8 mouse cellular contexts compared by ENCODE assay signal in the genomic region with DNA sequence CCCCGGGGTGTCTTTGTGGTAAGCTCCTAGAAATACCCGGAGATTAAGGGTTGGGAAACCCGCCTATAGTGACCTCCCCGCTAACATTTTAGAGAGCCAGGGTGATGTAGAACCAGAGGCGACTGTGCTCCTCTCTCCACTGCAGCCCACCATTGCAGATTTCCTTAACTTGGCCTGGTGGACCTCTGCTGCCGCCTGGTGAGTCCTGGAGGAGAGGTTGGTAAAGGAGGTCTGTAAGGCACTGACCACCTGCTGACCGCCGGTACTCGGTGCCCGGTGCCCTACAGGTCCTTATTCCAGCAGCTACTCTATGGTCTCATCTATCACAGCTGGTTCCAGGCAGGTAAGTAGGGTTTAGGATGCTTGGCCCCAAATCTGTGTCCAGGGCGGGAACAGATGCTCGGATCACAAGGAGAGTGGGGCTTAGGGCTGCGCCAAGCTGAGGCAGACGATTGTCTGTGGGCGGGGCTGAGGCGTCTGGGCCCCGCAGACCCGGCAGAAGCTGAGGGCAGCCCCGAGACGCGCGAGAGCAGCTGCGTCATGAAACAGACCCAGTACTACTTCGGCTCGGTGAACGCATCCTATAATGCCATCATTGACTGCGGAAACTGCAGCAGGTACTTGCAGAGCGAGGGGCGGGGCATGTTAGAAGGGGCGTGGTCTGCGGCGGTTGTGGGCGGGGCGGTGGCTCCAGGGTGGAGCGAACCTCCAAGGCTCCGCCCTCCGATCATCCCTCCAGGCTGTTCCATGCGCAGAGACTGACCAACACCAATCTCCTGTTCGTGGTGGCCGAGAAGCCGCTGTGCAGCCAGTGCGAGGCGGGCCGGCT. TPM values are rescaled to one million over a fixed set of nuclear protein-coding genes. Genes with fewer than 3 reads are reported as not detected.
DNase-seq lines count a peak whose midpoint lies in the region; ATAC-seq and TF ChIP-seq lines count a peak whose summit lies in the region.

No protein-coding gene starts in this region.

- H3K9me3 ChIP-seq in forebrain, embryonic 14.5 days (replicated peaks; ENCODE audit: control insufficient read depth, low read length) = no peaks in the 10 kb centered on the region

- no peaks in the 10 kb centered on the region for H3K36me3 ChIP-seq in forebrain, embryonic 14.5 days (ENCODE audit: control insufficient read depth, insufficient read depth, low read length)
- H3K36me3 ChIP-seq in thymus, adult 2 months (ENCODE audit: control insufficient read depth, insufficient read depth, low read length) = no peaks in the 10 kb centered on the region

- peak overlapping the region; percentile 21; the same call in 1 of the 2 replicates for H3K9ac ChIP-seq in forebrain, embryonic 14.5 days (ENCODE audit: low read length)

- peaks cover 2% of the 10 kb centered on the region; the same call in 1 of the 2 replicates for H3K4me1 ChIP-seq in bone marrow, adult 2 months (ENCODE audit: control insufficient read depth, insufficient read depth, low read length)
- H3K4me1 ChIP-seq in forebrain, embryonic 14.5 days (ENCODE audit: control insufficient read depth, insufficient read depth, low read length) = peaks cover 12% of the 10 kb centered on the region; the same call in 1 of the 2 replicates
- H3K4me1 ChIP-seq in thymus, adult 2 months (replicated peaks; ENCODE audit: control insufficient read depth, insufficient read depth, low read length) = peaks cover 16% of the 10 kb centered on the region

- H3K4me3 ChIP-seq in bone marrow, adult 2 months (replicated peaks; ENCODE audit: control insufficient read depth, low read depth, low read length) = no peak overlapping the region
- H3K4me3 ChIP-seq in forebrain, embryonic 14.5 days (ENCODE audit: low read depth, low read length) = peak overlapping the region; percentile 22
- H3K4me3 ChIP-seq in thymus, adult 2 months (ENCODE audit: control insufficient read depth, insufficient read depth, low read length) = peak overlapping the region; percentile 15

- peaks cover 19% of the 10 kb centered on the region for H3K27me3 ChIP-seq in forebrain, embryonic 14.5 days (replicated peaks; ENCODE audit: control insufficient read depth, insufficient read depth, low read length)
- no peaks in the 10 kb centered on the region for H3K27me3 ChIP-seq in thymus, adult 2 months (ENCODE audit: control insufficient read depth, insufficient read depth, low read length)

- H3K27ac ChIP-seq in bone marrow, adult 2 months (ENCODE audit: control insufficient read depth, insufficient read depth, low read depth, low read length, poor library complexity) = peak overlapping the region; percentile 6; the same call in 1 of the 2 replicates
- H3K27ac ChIP-seq in forebrain, embryonic 14.5 days (ENCODE audit: low read depth, low read length) = no peak overlapping the region
- no peak overlapping the region for H3K27ac ChIP-seq in thymus, adult 2 months (ENCODE audit: control insufficient read depth, insufficient read depth, low read length)

- TF ChIP-seq POLR2A in bone marrow, adult 2 months (IDR thresholded peaks at IDR 0.05; ENCODE audit: borderline replicate concordance, control insufficient read depth, low read depth, low read length) = no peak
- no peak for TF ChIP-seq POLR2A in thymus, adult 2 months (IDR thresholded peaks at IDR 0.05; ENCODE audit: control insufficient read depth, extremely low read depth, insufficient read depth, low read length, poor library complexity)

- TF ChIP-seq CTCF in bone marrow, adult 2 months (IDR thresholded peaks at IDR 0.05; ENCODE audit: control insufficient read depth, insufficient read depth, low read length) = no peak
- no peak for TF ChIP-seq CTCF in thymus, adult 2 months (IDR thresholded peaks at IDR 0.05; ENCODE audit: borderline replicate concordance, control insufficient read depth, extremely low read depth, insufficient read depth, low read length, poor library complexity)

- peak; percentile 74 for ATAC-seq in CD4-positive, CD25-positive, alpha-beta regulatory T cell, adult 4 months
- peak; percentile 55 for ATAC-seq in forebrain, embryonic 14.5 days
- ATAC-seq in hematopoietic stem cell, adult 5-6 weeks (replicated peaks in 1 of 2; ENCODE audit: insufficient read depth in 1 of 2, low FRiP score in 2 of 2, low TSS enrichment in 1 of 2, low read depth in 1 of 2, poor library complexity in 2 of 2, severe bottlenecking in 2 of 2) = peak; percentile 28 to 61; a peak in 3 of 4 replicates

- DNase-seq in forebrain, embryonic 14.5 days (ENCODE audit: low spot score) = no peak
- peak; percentile 57 for DNase-seq in layer of hippocampus, adult 9-11 months
- DNase-seq in lung, postnatal 10 days = peak; percentile 80
- DNase-seq in ovary, postnatal 10 days (ENCODE audit: low spot score) = peak; percentile 56
- peak; percentile 80 for DNase-seq in thymus, adult 2 months

- WGBS in bone marrow, adult 2 months = 10% methylated on average over 44 of the region's 44 CpGs
- WGBS in forebrain, embryonic 14.5 days = 4% methylated on average over 43 of the region's 44 CpGs
- WGBS in thymus, adult 2 months = 15% methylated on average over 44 of the region's 44 CpGs

- H3K4me2 ChIP-seq in forebrain, embryonic 14.5 days (ENCODE audit: low read length) = peak overlapping the region; percentile 43

RNA-seq across cellular contexts. Expression of gene Tmem115, which starts 7.3 kb away (rescaled TPM):
- 10 to 100 TPM; 19.7 to 28.0 TPM for polyA plus RNA-seq in CD4-positive, CD25-positive, alpha-beta regulatory T cell, adult 4 months (2017; shearing (Covaris generic))
- polyA plus RNA-seq in bone marrow, adult 2 months (2011; ENCODE audit: insufficient read depth, insufficient read length, low replicate concordance, missing spikeins) = 2.2 and 6.6 TPM in 2 replicates
- 44.4 and 53.4 TPM in 2 replicates for polyA plus RNA-seq in forebrain, embryonic 14.5 days (2014; fragmentation: Nextera tagmentation; extraction: Ambion mirVana)
- 12.6 and 16.2 TPM in 2 replicates for total RNA-seq in hematopoietic stem cell, adult 5-6 weeks (2017)
- polyA plus RNA-seq in thymus, adult 2 months (2012; rRNA removed) = 49.6 and 55.7 TPM in 2 replicates

RNA-seq across cellular contexts. Expression of gene Cyb561d2, which starts 15.6 kb away (rescaled TPM):
- polyA plus RNA-seq in CD4-positive, CD25-positive, alpha-beta regulatory T cell, adult 4 months (2017; shearing (Covaris generic)) = 10 to 100 TPM; 67.6 to 79.7 TPM
- 6.0 and 10.3 TPM in 2 replicates for polyA plus RNA-seq in bone marrow, adult 2 months (2011; ENCODE audit: insufficient read depth, insufficient read length, low replicate concordance, missing spikeins)
- 33.1 and 38.0 TPM in 2 replicates for polyA plus RNA-seq in forebrain, embryonic 14.5 days (2014; fragmentation: Nextera tagmentation; extraction: Ambion mirVana)
- total RNA-seq in hematopoietic stem cell, adult 5-6 weeks (2017) = 15.3 and 19.7 TPM in 2 replicates
- polyA plus RNA-seq in thymus, adult 2 months (2012; rRNA removed) = 78.7 and 84.3 TPM in 2 replicates

RNA-seq across cellular contexts. Expression of gene Nprl2, which starts 15.6 kb away (rescaled TPM):
- 10 to 100 TPM; 54.1 to 59.0 TPM for polyA plus RNA-seq in CD4-positive, CD25-positive, alpha-beta regulatory T cell, adult 4 months (2017; shearing (Covaris generic))
- 9.3 and 24.6 TPM in 2 replicates for polyA plus RNA-seq in bone marrow, adult 2 months (2011; ENCODE audit: insufficient read depth, insufficient read length, low replicate concordance, missing spikeins)
- 83.2 and 83.8 TPM in 2 replicates for polyA plus RNA-seq in forebrain, embryonic 14.5 days (2014; fragmentation: Nextera tagmentation; extraction: Ambion mirVana)
- 5.9 and 27.5 TPM in 2 replicates for total RNA-seq in hematopoietic stem cell, adult 5-6 weeks (2017)
- 74.5 and 83.5 TPM in 2 replicates for polyA plus RNA-seq in thymus, adult 2 months (2012; rRNA removed)

RNA-seq across cellular contexts. Expression of gene Zmynd10, which starts 20.7 kb away (rescaled TPM):
- polyA plus RNA-seq in CD4-positive, CD25-positive, alpha-beta regulatory T cell, adult 4 months (2017; shearing (Covaris generic)) = 1 to 10 TPM in 1 of 2 experiments, not detected in 1; 3.0 TPM
- not detected in 2 replicates for polyA plus RNA-seq in bone marrow, adult 2 months (2011; ENCODE audit: insufficient read depth, insufficient read length, low replicate concordance, missing spikeins)
- 4.3 and 4.6 TPM in 2 replicates for polyA plus RNA-seq in forebrain, embryonic 14.5 days (2014; fragmentation: Nextera tagmentation; extraction: Ambion mirVana)
- total RNA-seq in hematopoietic stem cell, adult 5-6 weeks (2017) = not detected in 2 replicates
- polyA plus RNA-seq in thymus, adult 2 months (2012; rRNA removed) = 2.9 and 3.4 TPM in 2 replicates

RNA-seq across cellular contexts. Expression of gene Rassf1, which starts 24.9 kb away (rescaled TPM):
- polyA plus RNA-seq in CD4-positive, CD25-positive, alpha-beta regulatory T cell, adult 4 months (2017; shearing (Covaris generic)) = 10 to 100 TPM; 77.8 to 89.5 TPM
- polyA plus RNA-seq in bone marrow, adult 2 months (2011; ENCODE audit: insufficient read depth, insufficient read length, low replicate concordance, missing spikeins) = 31.3 and 32.3 TPM in 2 replicates
- polyA plus RNA-seq in forebrain, embryonic 14.5 days (2014; fragmentation: Nextera tagmentation; extraction: Ambion mirVana) = 34.7 and 37.1 TPM in 2 replicates
- 36.3 and 47.8 TPM in 2 replicates for total RNA-seq in hematopoietic stem cell, adult 5-6 weeks (2017)
- 48.8 and 50.8 TPM in 2 replicates for polyA plus RNA-seq in thymus, adult 2 months (2012; rRNA removed)
